Mouse (Mus musculus) midbrain, postnatal 0 days (tissue): ENCODE measurements around the gene Hdac5. TPM values are rescaled to one million over a fixed set of nuclear protein-coding genes. Genes with fewer than 3 reads are reported as not detected.

Source experiments
- ATAC-seq: fragments of 200-750 bp; cut with Nextera tagmentation; 2 replicates; pipeline ENCODE4 v1.8.0; 2017; ENCODE audit warnings: moderate number of reproducible peaks, mild to moderate bottlenecking, moderate TSS enrichment, moderate library complexity; ENCODE audit not compliant: low FRiP score
- DNase-seq: peaks from one replicate; pipeline ENCODE4 v3.0.0-alpha.2; 2015; ENCODE audit warnings: low spot score
- H3K27ac ChIP-seq: fragments of 300-500 bp; sonication (generic); 2 replicates; pipeline ENCODE4 v1.5.1; 2014; ENCODE audit warnings: low read depth, mild to moderate bottlenecking, low read length, mixed read lengths
- H3K27me3 ChIP-seq: fragments of 300-500 bp; sonication (generic); 2 replicates; pipeline ENCODE4 v1.6.1; 2014; ENCODE audit warnings: low read length, control low read depth, mixed read lengths; ENCODE audit not compliant: insufficient read depth
- H3K36me3 ChIP-seq: fragments of 300-500 bp; sonication (generic); 2 replicates; pipeline ENCODE4 v1.6.1; 2014; ENCODE audit warnings: low read length, control low read depth, mixed read lengths; ENCODE audit not compliant: insufficient read depth
- H3K4me1 ChIP-seq: fragments of 300-500 bp; sonication (generic); 2 replicates; pipeline ENCODE4 v1.6.1; 2014; ENCODE audit warnings: mild to moderate bottlenecking, control low read depth, antibody characterized with exemption, low read length, mixed read lengths; ENCODE audit not compliant: insufficient read depth
- H3K4me2 ChIP-seq: fragments of 300-500 bp; sonication (generic); 2 replicates; pipeline ENCODE4 v1.6.1; 2014; ENCODE audit warnings: low read depth, mild to moderate bottlenecking, low read length, mixed read lengths; ENCODE audit not compliant: poor library complexity, severe bottlenecking
- H3K4me3 ChIP-seq: fragments of 300-500 bp; sonication (generic); 2 replicates; pipeline ENCODE4 v1.5.1; 2014; ENCODE audit warnings: low read depth, mild to moderate bottlenecking, low read length, moderate library complexity
- H3K9ac ChIP-seq: fragments of 300-500 bp; sonication (generic); replicated peaks from 2 replicates; pipeline ENCODE4 v1.6.1; 2014; ENCODE audit warnings: mild to moderate bottlenecking, low read length, moderate library complexity, mixed read lengths; ENCODE audit not compliant: poor library complexity, severe bottlenecking
- H3K9me3 ChIP-seq: fragments of 300-500 bp; sonication (generic); 2 replicates; pipeline ENCODE4 v1.6.1; 2016; ENCODE audit warnings: low read length, control low read depth
- CTCF ChIP-seq: IDR thresholded peaks from 2 replicates; pipeline ENCODE4 v1.5.1; 2016; ENCODE audit warnings: antibody characterized with exemption, mild to moderate bottlenecking
- WGBS: fragments of 180-500 bp; shearing (Covaris S2); extraction: QIAGEN DNeasy Blood & Tissue Kit; methylation state at CpG from one replicate; pipeline ENCODE4 v1.1.7; 2014; 5-methylcytosine and 5-hydroxymethylcytosine counted together
- polyA plus RNA-seq: library from polyadenylated mRNA; unstranded; fragments of >200 nt; fragmentation: Nextera tagmentation; extraction: Ambion mirVana; gene quantifications from 2 replicates; pipeline ENCODE4 v1.2.1, GENCODE M21; 2015
- total RNA-seq: library from RNA; depleted of rRNA; stranded (reverse); fragments of >200 nt; gene quantifications from 2 replicates; pipeline ENCODE4 v1.2.3, GENCODE M21; 2014

Hdac5 gene
- total and polyA plus RNA-seq, 2 experiments from 2014 or later = 65.9 to 183 TPM

DNA sequence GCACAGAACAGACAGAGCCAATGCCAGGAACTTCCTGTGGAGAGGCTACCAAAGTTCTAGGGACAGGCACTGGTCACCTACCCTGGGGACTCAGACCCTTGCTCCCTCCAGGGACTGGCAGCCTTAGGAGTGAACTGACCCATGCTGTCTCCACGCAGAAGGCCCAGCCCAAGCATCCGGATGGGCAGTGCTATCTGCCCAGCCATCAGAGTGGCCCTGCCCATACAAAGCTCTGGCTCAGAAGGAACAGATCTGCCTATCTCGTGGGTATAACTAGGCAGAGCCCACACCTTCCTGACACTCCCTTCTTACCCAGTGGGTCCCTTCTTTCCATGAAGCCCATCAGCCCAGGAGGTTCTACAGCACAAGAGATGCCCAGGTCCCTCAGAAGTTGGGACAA lies 19.8 kb downstream of the Hdac5 start:
- Histone ChIP-seq H3K9me3 (no peaks in the 10 kb centered on the region), H3K4me3 (no peak overlapping the region), H3K9ac (no peak overlapping the region; the same call in 1 of the 2 replicates), H3K27ac (no peak overlapping the region), H3K4me2 (no peak overlapping the region), H3K4me1 (peaks cover 10% of the 10 kb centered on the region; the same call in 1 of the 2 replicates), H3K36me3 (peaks cover 16% of the 10 kb centered on the region), H3K27me3 (no peaks in the 10 kb centered on the region)
- 62% methylated on average over 3 of the region's 3 CpGs for WGBS
- no peak for TF ChIP-seq CTCF
- no peak for DNase-seq
- no peak for ATAC-seq

DNA sequence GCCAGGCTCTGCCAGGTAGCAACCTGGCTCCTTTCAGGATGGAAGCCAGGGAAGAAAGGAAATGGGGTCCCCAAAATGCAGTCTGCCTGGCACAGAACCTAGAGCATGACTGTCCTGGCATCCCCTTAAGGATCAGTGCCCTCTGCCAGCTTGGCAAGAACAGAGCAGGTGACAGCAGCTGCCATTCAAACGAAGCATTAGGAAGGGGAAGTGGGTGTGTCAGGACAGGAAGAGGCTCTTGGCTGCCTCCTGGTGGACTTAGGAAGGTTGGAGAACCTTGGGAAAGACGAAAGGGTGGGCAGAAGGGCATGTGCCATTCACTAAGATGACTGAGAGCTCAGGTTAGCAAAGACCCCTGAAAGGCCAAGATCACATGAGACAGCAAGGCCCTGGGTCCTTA lies 20.2 kb downstream of the Hdac5 start:
- no peak overlapping the region for H3K9ac ChIP-seq
- H3K4me1 ChIP-seq = peaks cover 10% of the 10 kb centered on the region; the same call in 1 of the 2 replicates
- H3K36me3 ChIP-seq = peaks cover 20% of the 10 kb centered on the region
- no peak overlapping the region for H3K4me2 ChIP-seq
- DNase-seq (peak; percentile 68), ATAC-seq (no peak)
- WGBS = 20% methylated on average over 2 of the region's 2 CpGs
- H3K9me3 ChIP-seq = no peaks in the 10 kb centered on the region
- H3K27me3 ChIP-seq = no peaks in the 10 kb centered on the region
- no peak overlapping the region for H3K4me3 ChIP-seq
- peak overlapping the region; percentile 47; the same call in 1 of the 2 replicates for H3K27ac ChIP-seq
- TF ChIP-seq CTCF = peak; percentile 76

DNA sequence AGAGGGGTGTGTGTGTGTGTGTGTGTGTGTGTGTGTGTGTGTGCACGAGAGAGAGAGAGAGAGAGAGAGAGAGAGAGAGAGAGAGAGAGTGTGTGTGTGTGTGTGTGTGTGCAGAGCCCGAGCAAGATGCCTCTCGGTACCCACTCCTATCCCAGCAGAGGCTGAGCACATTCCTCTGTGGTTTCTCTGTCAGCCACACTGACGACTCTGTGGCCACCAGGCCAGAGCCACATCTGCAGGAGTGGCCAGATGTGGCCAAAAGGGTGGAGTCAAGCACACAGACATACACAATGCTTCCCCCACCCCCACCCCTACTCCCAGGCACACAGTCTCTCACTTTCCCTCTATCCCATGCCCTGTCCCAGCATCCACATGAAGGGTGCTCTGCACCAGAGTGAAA lies 21.1 kb downstream of the Hdac5 start:
- 23% methylated on average over 3 of the region's 4 CpGs for WGBS
- ATAC-seq = no peak

DNA sequence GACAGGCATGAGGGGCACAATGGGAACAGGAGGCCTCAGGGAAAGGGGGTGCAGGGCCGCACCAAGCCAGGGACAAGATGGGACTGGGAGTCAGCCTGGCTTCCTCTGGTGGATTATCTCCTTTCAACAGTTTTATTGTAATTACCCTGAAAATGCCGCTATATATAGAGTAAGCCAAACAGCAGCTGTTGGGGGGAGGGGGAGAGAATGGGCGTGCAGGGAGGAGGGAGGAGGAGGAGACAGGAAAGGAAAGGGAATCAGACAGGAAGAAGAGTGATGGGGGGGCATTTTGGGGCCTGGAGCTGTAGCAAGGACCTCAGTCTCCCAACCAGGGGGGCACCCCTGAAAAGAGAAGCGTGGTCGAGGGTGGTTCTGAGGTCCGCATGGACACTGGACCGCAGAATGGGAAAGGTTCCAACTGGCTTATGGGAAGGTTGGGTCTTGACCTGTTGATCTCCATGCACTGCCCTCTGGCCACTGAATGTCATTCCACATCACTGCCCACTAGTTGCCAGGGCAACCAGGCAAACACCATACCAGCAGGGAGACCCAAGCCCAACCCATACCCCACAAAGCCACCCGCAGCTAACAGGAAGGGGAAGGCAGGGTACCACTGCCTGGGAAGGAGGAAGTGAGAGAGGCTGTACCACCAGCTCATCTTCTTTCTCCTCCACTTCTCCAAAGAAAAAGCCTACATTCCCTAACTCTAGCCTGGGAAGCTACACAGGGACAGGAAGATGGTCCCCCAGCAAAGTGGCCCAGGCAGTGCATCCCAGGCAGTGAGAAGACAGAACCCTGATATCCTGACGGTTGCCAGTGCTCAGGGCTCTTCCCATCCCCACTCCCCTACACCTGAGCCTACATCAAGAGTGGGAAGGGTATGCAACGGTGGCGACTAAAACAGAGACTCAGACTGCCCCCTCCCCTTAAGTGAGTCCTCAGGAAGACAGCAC lies 21.9 kb downstream of the Hdac5 start:
- H3K27me3 ChIP-seq = no peaks in the 10 kb centered on the region
- H3K4me3 ChIP-seq = no peak overlapping the region
- 19% methylated on average over 11 of the region's 11 CpGs for WGBS
- peaks cover 6% of the 10 kb centered on the region; the same call in 1 of the 2 replicates for H3K4me1 ChIP-seq
- H3K27ac ChIP-seq = 0 out of 2 replicates have a peak overlapping the region, but pooled peaks have one; percentile 1
- no peak overlapping the region for H3K4me2 ChIP-seq
- 0 out of 2 replicates have a peak overlapping the region, but pooled peaks have one; percentile 19 for H3K9ac ChIP-seq
- no peaks in the 10 kb centered on the region for H3K9me3 ChIP-seq
- peaks cover 33% of the 10 kb centered on the region for H3K36me3 ChIP-seq
- TF ChIP-seq CTCF = no peak
- ATAC-seq (no peak), DNase-seq (peak; percentile 24)

More for the DNA sequence above, 21.1 kb downstream of the Hdac5 start:
- DNase-seq = no peak
- H3K9ac ChIP-seq = no peak overlapping the region; the same call in 1 of the 2 replicates
- H3K4me2 ChIP-seq = no peak overlapping the region
- TF ChIP-seq CTCF = no peak
- H3K27ac ChIP-seq = no peak overlapping the region
- H3K4me3 ChIP-seq = no peak overlapping the region
- peaks cover 6% of the 10 kb centered on the region; the same call in 1 of the 2 replicates for H3K4me1 ChIP-seq
- H3K27me3 ChIP-seq = no peaks in the 10 kb centered on the region
- no peaks in the 10 kb centered on the region for H3K9me3 ChIP-seq
- peaks cover 29% of the 10 kb centered on the region for H3K36me3 ChIP-seq

DNA sequence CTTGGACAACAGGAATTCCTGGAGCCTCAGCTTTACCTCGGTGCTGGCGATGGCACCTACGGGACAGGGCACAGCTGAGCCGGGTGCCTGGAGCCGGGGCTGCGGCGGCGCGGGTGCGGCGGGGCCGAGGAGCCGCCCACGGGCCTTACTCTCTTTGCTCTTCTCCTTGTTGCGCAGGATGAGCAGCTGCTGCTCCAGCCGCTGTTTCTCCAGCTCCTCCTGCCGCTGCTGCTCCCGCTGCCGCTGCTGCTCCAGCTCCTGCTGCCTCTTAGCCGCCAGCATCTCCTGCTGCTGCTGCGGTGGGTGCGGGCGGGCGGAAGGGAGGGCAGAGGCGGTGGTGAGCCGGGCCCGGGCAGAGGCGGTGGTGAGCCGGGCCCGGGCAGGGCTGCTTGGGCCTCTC lies 23.5 kb downstream of the Hdac5 start:
- Histone ChIP-seq H3K27me3 (no peaks in the 10 kb centered on the region), H3K4me3 (no peak overlapping the region), H3K4me1 (peaks cover 6% of the 10 kb centered on the region; the same call in 1 of the 2 replicates), H3K27ac (no peak overlapping the region), H3K36me3 (peaks cover 47% of the 10 kb centered on the region), H3K9me3 (no peaks in the 10 kb centered on the region), H3K4me2 (no peak overlapping the region), H3K9ac (no peak overlapping the region)
- ATAC-seq (no peak), DNase-seq (no peak)
- whole genome bisulfite sequencing = 76% methylated on average over 30 of the region's 30 CpGs
- no peak for TF ChIP-seq CTCF

DNA sequence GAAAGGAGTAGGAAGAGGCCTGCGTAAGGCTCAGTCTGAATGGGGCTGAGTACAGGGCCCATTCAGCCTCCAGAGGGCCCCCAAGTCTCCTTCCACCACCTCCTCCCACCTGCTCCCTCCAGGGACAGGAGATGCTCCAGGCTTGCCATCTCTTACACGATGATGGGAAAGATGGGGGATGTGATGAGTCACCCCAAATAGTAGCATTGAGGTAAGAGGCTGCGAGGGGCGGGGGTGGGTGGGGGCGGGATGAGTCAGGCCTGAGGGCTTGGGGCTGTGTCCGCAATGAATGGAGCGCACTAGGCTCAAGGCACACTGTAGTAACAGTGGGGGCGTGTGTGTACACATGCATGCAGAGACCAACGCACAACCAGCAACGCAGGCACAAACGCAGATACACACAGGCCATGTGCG lies 28.6 kb downstream of the Hdac5 start:
- DNase-seq (no peak), ATAC-seq (no peak)
- 77% methylated on average over 12 of the region's 12 CpGs for WGBS
- Histone ChIP-seq H3K36me3 (peaks cover 88% of the 10 kb centered on the region), H3K9ac (no peak overlapping the region), H3K4me3 (no peak overlapping the region), H3K4me2 (no peak overlapping the region), H3K9me3 (no peaks in the 10 kb centered on the region), H3K27ac (no peak overlapping the region), H3K4me1 (no peaks in the 10 kb centered on the region), H3K27me3 (no peaks in the 10 kb centered on the region)
- TF ChIP-seq CTCF = peak; percentile 48
